Mouse (Mus musculus) layer of hippocampus, postnatal 25 days (tissue): ENCODE data around the gene Axl. TPM values are rescaled to one million over a fixed set of nuclear protein-coding genes. Genes with fewer than 3 reads are reported as not detected.
"Not testable (repeated sequence)": the region's sequence is repeated elsewhere in the genome, so short reads cannot be mapped to it uniquely, and the experiment has no call there.

Experiments
- DNase-seq, 2 experiments: peaks; one replicate each; pipeline ENCODE4 v3.0.0; 2022; ENCODE audit warnings: mixed read lengths in 2 of 2, low spot score in 1 of 2; ENCODE audit errors: extremely low spot score in 1 of 2
- total RNA-seq, 2 experiments: library from RNA; stranded (reverse); gene quantifications; 2 replicates each; pipeline ENCODE4 v1.2.3; 2021

Axl gene
- total RNA-seq, 2 experiments from 2014 or later = 37.2 to 43.5 TPM

DNA sequence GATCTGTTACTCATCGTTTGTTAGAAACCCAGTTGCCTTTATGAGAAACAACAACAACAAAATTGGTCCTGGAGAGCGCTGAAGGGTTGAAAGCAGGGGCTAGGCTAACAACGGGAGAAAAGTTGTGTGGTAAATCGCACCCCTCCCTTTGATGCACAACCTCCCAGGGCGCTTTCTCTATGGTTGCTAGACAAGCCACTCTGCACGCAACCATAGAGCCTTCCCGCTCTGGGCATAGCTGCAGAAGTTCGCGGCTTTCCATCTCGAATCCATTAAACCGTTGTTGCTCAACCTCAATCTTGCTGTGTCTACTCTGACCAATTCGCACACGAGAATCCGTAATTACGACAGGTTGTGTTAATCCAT is 33.1 kb downstream of the Axl start:
- peak; percentile 44 to 48 for DNase-seq

DNA sequence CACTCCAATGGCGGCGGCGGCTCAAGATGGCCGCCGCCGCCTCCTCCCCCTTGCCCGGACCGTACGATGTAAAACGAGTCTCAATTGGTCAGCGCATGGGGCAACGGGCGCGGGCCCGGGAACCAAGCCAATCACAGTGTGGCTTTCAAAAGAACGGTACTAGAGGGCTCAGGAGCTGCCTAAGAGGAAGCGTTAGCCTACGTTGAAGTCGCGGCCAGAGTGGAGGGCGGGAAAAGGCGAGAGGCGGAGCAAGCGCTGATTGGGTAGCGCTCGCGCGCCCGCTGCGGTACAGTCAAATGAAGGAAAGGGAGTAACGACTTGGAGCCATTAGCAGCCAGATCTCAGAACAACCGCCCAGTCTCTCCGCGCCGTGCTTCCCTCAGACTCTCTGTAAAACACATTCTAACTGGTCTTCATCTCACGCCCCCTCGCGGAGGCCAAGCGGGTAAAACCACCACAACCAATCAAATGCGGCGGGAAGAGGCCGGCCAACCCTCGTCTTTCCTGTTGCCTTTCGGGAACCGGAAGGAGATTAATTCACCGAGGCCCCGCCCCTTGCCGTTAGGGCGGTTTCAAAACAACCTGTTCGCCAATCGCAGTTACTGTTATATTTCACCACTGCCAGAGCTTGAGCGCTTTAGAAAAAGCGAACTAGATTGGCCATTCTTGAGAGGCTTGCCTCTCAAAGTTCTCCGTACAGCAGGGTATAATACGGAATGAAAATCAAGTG is 33.6 kb downstream of the Axl start, which contains the start of gene Hnrnpul1:
Hnrnpul1 (minus strand) TSS at position 20 of the 730 bp plus-strand sequence.
- DNase-seq = peak; percentile 99 to 100

DNA sequence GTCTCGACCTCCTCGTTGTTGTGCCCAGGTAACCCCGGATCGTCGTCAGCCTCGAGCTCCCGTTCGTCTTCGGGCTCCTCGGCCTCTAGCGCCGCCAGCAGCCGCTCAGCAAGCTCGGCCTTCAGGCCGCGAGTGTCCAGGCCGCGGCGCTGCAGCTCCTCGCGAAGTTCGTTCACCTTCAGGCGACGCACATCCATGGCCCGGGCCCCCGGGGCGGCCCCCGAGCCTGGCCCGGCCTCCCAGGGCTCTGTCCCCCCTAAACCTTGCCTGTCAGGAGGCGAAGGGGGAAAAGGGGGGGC is 34.1 kb downstream of the Axl start:
- DNase-seq = no peak

DNA sequence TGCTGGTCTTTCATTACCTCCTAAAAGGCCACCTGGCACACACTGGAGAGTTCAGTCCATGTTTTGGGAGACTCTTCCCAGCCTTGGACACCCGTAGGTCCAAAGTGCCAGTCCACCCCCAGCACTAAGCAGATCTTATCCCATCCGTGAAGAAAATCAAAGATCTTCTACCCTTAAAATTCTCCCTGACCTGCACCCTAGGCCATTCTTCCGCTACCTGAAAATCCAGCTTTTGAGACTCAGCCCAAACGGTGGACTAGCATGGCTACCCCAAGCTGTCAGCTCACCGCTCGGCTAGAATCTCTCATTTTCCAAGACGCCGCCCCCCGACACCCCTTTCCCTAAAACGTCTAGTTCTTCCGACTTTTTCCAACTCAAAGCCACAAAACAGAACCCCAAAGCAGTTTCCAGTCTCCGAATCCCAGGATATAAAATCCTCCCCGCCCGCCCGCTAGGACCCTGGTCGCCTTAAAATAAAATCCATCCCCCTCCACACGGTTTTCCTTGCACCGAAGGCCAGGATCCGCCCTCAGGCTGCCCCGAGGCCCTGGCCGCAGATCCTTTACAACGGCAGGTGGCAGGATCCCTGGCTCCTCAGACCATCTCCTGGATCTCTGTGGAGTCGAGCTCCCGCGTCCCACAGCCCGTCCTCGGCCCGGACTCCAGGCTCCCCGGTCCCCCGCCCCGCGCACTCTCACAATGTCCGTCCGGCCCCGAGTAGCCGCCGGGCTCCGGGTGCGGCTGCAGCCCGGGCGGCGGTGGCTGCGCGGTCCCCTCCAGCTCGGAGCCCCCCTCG is 34.7 kb downstream of the Axl start:
- no peak for DNase-seq

DNA sequence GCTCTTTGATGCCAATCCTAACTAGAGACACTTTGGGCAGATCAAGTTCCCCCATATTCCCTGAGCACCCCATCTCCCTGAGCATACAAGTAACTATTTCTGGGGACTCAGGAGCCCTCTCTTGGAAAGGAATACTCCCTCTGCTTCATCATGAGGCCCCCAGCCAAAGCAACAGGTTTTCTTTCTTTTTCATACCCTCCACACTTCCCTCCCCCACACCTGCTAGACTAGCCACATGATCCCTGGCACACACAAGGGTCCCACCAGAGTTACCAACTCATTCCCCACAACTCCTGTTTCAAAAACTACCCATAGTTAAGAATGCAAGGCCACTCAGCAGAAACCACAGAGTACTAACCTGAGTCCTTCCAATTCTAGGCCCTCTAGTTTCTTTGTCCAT is 35.4 kb downstream of the Axl start:
- DNase-seq = no peak

DNA sequence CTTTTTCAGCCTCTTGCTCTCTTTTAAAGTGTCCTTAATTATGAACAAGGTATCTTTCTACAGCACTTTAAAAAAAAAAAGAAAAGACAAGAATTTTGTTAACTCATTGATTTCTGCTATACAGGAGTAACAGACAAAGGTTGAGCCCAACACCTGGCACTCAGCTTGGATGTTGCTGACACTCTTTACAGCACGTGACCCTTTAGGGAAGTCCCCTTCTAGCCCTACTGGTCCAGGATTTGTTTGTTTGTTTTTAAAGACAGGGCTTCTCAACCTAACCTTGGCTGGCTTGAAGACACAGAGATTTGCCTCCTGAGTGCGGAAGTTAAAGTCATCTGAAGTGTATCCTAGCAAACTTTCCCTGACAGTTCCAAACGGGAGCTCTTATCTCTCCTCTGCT is 41.7 kb downstream of the Axl start:
- no peak for DNase-seq

DNA sequence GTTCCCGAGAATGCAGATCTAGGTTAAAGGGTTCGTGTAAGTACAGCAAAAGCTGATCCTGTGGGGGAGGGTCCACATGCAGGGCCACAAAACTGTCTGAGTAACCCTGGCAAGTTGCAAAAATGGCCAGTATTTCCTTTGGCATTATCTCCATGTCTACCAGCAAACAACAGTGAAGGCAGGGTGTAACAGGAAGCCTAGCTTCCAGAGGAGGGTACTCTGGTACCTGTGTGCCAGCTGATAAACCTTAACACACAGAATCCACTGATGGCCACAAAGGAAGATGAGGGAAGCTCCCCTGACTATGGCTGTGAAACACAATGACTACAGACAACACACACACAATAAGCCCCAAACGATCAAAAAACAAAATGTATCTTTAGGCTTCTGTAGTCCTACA is 50.2 kb downstream of the Axl start:
- DNase-seq = no peak

DNA sequence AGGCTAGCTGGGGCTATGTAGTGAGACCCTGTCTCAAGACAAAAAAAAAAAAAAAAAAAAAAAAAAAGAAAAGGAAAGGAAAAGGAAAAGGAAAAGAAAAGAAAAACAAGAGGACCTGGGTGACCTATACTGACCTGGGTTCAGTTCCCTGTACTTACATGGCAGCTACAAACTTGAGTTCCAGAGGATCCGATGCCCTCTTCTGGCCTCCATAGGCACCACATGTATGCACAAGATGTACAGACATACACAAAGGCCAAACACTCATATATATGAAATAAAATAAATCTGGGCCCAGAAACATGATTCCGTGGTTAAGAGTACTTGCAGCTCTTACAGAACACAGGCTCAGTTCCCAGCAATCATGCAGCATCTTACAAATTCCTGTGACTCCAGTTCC is 51.6 kb downstream of the Axl start:
- no peak for DNase-seq

DNA sequence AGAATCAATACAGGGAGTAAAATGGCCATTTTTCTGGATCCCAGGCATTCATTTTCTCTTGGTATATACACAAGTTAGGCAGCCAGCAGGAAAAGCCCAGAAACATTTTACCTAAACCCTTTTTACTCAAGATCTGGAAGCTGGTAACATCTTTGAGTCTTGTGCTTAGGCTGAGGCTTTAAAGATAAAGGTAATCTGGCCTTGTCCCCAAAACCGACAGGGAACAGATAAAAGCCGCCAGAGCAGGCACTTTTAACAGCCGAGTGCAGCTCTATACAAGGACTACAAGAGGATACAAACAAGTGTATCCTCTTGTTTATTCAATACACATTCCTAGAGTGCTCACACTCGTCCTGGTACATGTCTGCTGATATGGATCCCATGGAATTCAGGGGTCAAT is 53.5 kb downstream of the Axl start:
- no peak for DNase-seq

DNA sequence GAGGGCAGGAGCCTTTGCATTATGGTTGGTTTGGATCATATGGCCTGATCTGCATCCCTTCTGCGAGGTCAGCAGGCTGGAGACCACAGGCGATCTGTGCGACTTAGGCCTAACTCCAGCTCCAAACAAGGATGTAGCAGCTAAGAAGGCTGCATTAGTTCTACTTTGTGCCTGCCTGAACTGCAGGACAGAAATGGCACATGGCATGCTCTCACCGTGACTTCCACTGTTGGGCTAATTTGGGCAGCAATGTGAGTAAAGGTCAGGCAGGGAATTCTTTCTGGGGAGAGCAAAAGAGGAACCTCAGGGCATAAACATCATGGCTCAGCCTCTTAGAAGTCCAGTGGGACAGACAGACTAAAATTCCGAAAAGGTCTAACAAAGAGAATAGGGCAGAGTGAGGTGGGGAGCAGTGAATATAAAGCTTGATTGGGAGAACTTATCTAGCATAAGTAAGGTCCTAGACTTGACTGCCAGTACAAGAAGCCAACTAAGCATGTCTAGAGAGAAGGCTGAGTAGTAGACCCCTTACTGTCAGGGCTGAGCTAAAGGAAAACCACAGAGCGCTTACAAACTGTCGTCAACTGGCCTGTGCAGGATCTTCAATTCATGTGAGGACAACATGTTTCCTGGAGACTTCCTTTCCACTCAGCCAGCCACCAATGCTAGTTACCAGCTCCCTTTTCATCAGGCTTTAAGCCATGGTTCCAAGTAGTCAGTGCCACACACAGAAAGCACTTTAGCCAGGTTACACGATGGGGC is 57.0 kb downstream of the Axl start:
- no peak for DNase-seq

DNA sequence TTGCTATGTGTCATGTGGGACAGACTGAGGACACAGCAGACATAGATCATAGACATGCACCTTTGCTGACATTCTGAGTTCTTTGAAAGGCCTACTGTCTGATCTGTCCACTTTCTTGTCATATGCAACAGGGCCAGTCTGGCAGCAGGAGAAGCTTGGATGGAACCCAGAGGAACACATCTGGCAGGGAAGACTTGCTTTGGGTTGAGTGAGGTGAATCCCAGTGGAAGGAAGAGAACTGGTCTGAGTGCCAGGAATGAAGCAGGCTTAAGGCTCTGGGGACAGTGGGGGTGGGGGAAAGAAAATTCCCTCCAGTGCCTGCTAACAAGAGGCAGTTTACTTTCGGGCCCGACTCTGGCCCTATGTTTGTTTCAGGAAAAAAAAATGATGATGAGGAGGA is 58.6 kb downstream of the Axl start:
- no peak for DNase-seq

DNA sequence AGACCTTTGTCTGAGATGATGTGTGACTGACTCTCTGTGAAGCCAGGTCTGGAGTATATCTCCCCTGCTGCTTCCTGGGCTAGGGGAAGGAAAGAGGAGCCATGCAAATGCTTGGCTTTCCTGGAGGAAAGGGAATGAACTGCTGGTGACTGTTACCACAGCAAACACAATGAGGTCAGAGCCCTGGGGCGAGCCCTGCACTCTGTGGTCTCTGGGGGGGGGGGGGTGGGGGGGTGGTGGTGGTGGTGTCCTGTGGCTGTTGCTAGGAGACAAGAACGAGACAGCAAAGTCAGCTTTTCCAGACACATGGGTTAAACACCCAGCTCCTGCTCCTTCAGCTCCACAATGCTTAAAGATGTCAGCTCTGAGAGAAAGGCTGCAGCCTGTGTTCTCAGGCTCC is 59.1 kb downstream of the Axl start:
- DNase-seq = no peak

DNA sequence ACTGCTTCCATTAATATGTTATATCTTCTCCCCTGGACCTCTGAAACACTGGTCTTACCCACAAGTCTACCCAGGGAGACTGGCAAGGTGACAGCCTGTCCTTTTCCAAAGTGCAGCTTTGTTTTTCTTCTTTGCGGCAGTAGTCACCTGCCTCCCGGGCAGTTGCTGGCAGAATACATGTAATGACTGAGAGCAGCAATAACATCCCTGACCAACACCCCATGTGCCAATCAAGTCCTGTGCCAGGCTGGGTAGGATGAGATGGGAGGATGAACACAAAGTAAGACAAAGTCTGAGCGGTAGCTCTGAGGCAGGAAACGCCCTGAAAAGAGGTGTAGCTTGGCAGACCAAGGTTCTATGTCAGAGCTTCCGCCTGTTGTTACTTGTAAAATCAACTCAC is 60.7 kb downstream of the Axl start:
- no peak for DNase-seq

DNA sequence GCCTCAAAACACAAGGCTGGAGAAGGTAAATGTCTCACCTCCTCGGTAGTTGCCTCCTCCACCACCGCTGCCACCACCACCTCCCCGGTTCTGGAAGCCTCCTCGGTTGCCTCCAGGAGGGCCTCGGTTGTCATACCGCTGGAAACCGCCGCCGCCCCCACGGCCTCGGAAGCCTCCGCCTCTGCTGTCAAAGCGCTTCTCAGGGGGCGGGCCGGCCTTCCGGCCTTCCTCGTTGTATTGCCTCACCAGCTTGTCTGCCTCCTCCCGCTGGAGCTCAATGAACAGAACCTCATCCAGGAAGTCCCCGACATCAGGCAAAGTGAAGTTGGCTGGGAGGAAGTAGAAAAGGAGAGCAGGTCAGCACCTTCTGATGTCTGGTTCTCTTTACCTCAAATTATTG is 62.6 kb downstream of the Axl start:
- DNase-seq = no peak

DNA sequence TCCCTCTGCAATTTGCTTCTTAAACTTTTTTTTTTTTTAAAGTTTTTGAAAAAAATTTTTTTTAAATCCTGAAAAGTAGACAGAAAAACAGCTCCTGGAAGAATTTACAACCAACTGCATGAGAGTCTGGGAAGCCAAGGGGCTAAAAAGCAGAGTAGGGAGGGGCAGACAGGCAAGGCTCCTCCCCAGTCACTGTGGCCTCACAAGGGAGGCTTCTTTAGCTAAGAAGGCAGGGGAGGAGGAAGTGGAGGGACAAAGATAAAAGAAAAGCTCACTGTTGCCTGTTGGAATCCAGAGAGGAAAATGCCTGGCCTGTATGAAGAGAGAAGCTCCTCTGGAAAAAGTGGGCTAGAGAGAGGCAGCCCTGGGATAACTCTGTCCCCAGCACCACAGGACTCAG is 66.7 kb downstream of the Axl start:
- not testable (repeated sequence) for DNase-seq

DNA sequence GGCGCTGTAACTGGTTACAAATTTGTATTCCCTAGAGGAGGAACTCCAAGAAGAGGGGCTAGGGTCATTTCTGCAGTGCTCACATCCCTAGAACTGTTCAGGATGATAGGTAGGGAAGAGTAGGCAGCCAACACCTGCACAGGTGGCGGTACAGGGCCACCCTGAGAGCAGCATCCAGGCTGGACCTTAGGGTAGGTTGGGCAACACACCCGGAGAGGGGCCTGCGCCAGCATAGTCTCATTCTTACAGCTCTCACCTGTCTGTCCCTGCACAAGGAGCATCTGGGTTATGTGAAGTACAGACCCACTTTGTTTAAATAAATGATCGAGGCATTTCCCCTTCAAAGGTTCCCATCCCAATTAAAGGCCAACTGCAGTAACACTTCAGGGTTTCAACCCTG is 67.7 kb downstream of the Axl start:
- DNase-seq = no peak

DNA sequence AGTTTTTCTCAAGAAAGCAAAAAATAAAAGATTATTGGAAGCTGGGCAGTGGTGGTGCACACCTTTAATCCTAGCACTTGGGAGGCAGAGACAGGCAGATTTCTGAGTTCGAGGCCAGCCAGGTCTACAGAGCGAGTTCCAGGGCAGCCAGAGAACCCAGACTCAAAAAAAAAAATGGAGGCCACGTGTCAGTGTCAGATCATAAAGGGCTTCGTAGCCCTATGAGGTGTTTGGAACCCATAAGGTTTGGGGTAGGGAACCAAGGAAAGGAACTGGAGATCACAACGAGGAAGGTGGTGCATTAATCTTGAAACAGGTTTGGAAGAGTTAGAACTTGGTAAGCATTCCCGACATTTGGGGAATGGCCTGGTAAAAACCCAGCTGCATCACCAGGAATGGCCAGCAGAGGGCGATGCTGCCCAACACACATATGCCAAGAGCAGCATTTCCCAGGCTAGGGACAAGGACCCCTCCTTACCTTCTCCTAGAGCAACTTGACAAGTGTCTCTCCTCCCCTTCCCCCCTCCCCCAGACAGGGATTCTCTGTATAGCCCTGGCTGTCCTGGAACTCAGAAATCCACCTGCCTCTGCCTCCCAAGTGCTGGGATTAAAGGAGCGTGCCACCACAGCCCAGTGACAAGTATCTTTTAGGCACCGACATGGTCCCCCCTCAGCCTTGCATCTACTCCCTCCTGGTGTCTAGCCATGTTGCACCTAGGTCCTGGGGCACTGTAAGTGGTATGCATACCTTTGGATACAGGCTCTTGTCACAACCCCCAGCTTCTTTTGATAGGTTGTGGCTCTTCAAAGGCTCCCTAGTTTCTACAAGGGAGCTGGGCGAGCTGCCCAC is 68.5 kb downstream of the Axl start:
- peak; percentile 73 to 91 for DNase-seq

DNA sequence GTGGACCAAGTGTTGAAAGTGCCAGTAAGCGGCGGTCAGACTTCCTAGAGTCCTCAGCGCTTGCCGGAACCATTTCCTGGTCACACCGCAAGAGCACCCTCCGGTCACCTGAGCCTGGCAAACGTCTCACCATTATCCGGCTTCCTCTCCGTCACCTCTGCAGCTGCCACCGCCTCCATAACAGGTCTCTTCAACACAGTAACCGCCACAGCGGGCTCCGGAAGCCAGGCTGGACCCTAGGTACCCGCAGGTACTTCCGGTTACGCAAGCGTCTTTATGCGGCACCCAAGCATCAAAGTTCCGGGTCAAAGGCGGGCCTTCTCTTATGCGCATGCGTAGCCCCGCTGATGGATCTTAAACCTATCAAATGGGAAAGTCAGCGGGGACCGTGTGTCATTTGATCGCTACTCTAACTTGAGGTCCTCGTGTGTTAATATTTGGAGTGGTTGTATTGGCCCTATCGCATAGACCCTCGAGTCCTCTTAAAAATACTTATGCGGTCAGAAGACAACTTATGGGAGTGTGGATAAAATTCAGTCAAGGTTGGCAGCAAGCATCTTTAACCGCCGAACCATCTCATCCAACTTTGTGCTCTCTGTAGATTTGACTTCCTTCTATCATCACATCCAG is 69.6 kb downstream of the Axl start, which contains the start of gene Ccdc97:
Ccdc97 (minus strand) TSS at position 301 of the 630 bp plus-strand sequence.
- peak; percentile 89 to 93 for DNase-seq

DNA sequence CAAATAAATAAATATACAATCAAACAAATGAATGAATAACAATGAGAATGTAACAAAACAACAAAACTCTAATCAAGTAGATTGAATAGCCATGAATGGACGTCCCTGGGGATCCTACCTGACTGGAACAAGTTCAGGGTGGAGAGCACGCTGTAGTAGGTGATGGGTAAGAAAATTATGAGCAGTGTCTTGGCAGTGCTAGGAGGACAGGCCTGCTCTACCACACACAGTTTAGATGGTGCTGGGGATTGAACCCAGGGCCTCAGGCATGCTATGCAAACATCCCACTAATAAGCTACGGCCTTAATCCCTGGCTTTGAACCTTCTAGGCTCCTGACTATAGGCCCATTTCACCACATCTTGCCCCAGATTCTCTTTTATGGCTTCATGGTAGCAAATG is 71.0 kb downstream of the Axl start:
- DNase-seq = no peak

DNA sequence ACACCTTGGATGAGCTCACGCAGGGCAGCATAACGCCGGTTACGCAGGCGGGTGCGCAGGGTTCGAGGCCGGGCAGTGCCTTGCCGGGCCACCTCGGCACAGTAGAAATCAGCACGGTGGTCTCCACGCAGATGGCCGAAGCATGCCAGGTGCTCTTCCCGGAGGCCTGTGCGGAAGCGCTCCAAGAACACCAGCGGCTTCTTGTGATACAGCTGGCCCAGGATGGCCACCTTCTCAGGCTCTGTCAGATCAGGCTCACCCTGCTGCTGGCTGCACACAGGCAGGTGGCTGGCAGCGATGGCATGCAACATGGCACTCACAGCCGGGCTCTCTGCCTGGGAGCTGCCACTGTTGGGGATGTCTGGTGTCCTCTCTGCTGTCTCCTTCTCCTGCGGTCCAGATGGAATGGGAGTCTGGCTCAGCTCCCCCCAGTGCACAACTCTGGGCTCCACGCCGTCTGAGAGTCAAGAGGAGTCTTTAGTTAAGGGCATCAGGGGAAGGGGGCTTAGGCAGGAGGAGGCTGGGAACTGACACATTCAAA is 72.7 kb downstream of the Axl start:
- no peak for DNase-seq
